Mouse (Mus musculus): ENCODE results near the gene Hmgcs1. TPM values are rescaled to one million over a fixed set of nuclear protein-coding genes. Genes with fewer than 3 reads are reported as not detected.

The Hmgcs1 gene
- total RNA-seq, 2 experiments from 2014 or later = 300 to 363 TPM

- no peak for DNase-seq
Measured at GRCm38 (mm10) chr13:119753859-119754634, 63.9 kb downstream of the Hmgcs1 start.

- DNase-seq = no peak
Measured at GRCm38 (mm10) chr13:119754635-119755020, 64.4 kb downstream of the Hmgcs1 start.

GRCm38 (mm10) chr13:119755141-119755547, 65.0 kb downstream of the Hmgcs1 start:
- DNase-seq = peak; percentile 34 to 54

GRCm38 (mm10) chr13:119755681-119756471, 65.7 kb downstream of the Hmgcs1 start, which contains the start of gene Nim1k:
Gene Nim1k, minus strand, starts transcription at chr13:119755882.
- peak; percentile 92 for DNase-seq

GRCm38 (mm10) chr13:119756831-119757230, 66.7 kb downstream of the Hmgcs1 start:
- peak in 1 of 2 experiments; percentile 25 for DNase-seq

Other genes with a start within 250 kb of the Hmgcs1 start
- 10 to 100 TPM; 17.2 to 17.4 TPM for gene 4833420G17Rik, start 227.6 kb upstream of the Hmgcs1 start, total RNA-seq (2021)
- 10 to 100 TPM; 12.5 to 13.0 TPM for gene Tmem267, start 202.3 kb upstream of the Hmgcs1 start, total RNA-seq (2021)
- gene 3110070M22Rik, start 202.0 kb upstream of the Hmgcs1 start, total RNA-seq (2021) = 1 to 10 TPM; 1.2 to 2.1 TPM
- gene Ccl28, start 66.6 kb upstream of the Hmgcs1 start, total RNA-seq (2021) = under 1 TPM; 0.17 to 0.56 TPM
- gene Nim1k, start 65.5 kb downstream of the Hmgcs1 start, total RNA-seq (2021) = 1 to 10 TPM in 1 of 2 experiments, under 1 TPM in 1; 0.83 to 3.2 TPM
- gene Zfp131, start 100.5 kb downstream of the Hmgcs1 start, total RNA-seq (2021) = 10 to 100 TPM; 35.5 to 43.9 TPM
- not detected for gene AF067063, start 139.8 kb downstream of the Hmgcs1 start, total RNA-seq (2021)
- gene D13Ertd608e, start 145.6 kb downstream of the Hmgcs1 start, total RNA-seq (2021) = not detected
- gene Tcstv1, start 204.4 kb downstream of the Hmgcs1 start, total RNA-seq (2021) = not detected
- not detected for gene Gm21761, start 238.9 kb downstream of the Hmgcs1 start, total RNA-seq (2021)